Comparison of ENCODE assay signal across 8 mouse cellular contexts in the genomic region with DNA sequence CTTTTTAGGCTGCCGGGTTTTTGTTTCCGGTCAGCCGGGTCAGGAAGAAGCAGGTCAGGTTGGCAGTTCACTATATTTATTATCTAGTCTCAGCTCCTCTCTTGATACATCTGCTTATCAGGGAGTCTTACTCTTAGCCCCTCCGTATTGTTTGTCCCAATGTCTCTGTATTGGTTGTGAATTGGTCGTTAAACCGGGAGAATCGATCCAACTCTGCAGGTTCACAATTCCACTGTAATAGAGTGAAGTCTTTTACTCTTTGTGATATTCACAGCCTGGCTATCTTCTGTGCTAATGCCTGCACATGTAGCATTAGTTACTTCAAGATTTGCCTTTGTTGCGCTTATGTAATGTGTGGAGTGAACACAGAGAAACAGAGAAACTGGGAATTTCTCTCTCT. TPM values are rescaled to one million over a fixed set of nuclear protein-coding genes. Genes with fewer than 3 reads are reported as not detected.
DNase-seq lines count a peak whose midpoint lies in the region; ATAC-seq lines count a peak whose summit lies in the region.

No protein-coding gene starts in this region.

- H3K4me2 ChIP-seq in lung, embryonic 16.5 days (ENCODE audit: low read depth, low read length), result peak overlapping the region; percentile 71
- peak overlapping the region; percentile 80 for H3K4me2 ChIP-seq in forebrain, embryonic 14.5 days (ENCODE audit: low read length)
- H3K4me2 ChIP-seq in limb, embryonic 12.5 days, result peak overlapping the region; percentile 71
- H3K4me2 ChIP-seq in neural tube, embryonic 14.5 days (ENCODE audit: low read depth, low read length), result peak overlapping the region; percentile 57

- H3K4me3 ChIP-seq in lung, embryonic 16.5 days (ENCODE audit: low read length), result peak overlapping the region; percentile 78
- H3K4me3 ChIP-seq in forebrain, embryonic 14.5 days (ENCODE audit: low read depth, low read length), result peak overlapping the region; percentile 65
- peak overlapping the region; percentile 62 for H3K4me3 ChIP-seq in limb, embryonic 12.5 days (replicated peaks)
- H3K4me3 ChIP-seq in neural tube, embryonic 14.5 days (ENCODE audit: low read depth, low read length), result peak overlapping the region; percentile 57

- peak overlapping the region; percentile 100; the same call in 1 of the 2 replicates for H3K27ac ChIP-seq in lung, embryonic 16.5 days (ENCODE audit: low read length)
- no peak overlapping the region for H3K27ac ChIP-seq in forebrain, embryonic 14.5 days (ENCODE audit: low read depth, low read length)
- peak overlapping the region; percentile 99 for H3K27ac ChIP-seq in limb, embryonic 12.5 days
- H3K27ac ChIP-seq in neural tube, embryonic 14.5 days (ENCODE audit: low read depth, low read length), result no peak overlapping the region

- H3K4me1 ChIP-seq in lung, embryonic 16.5 days (replicated peaks; ENCODE audit: control insufficient read depth, insufficient read depth, low read length), result peaks cover 4% of the 10 kb centered on the region; the same call in 1 of the 2 replicates
- no peaks in the 10 kb centered on the region for H3K4me1 ChIP-seq in forebrain, embryonic 14.5 days (ENCODE audit: control insufficient read depth, insufficient read depth, low read length)
- H3K4me1 ChIP-seq in limb, embryonic 12.5 days (replicated peaks), result peaks cover 15% of the 10 kb centered on the region
- H3K4me1 ChIP-seq in neural tube, embryonic 14.5 days (ENCODE audit: control insufficient read depth, insufficient read depth, low read length), result peaks cover 5% of the 10 kb centered on the region; the same call in 1 of the 2 replicates

- no peak for DNase-seq in lung, postnatal 10 days
- peak; percentile 6 for DNase-seq in forebrain, embryonic 14.5 days (ENCODE audit: low spot score)
- DNase-seq in retina, embryonic 14.5 days (ENCODE audit: low spot score), result no peak
- no peak for DNase-seq in right cerebral cortex, postnatal 14 days

- ATAC-seq in lung, embryonic 16.5 days (ENCODE audit: low read depth), result no peak
- no peak for ATAC-seq in forebrain, embryonic 14.5 days
- ATAC-seq in limb, embryonic 12.5 days (ENCODE audit: insufficient number of reproducible peaks, insufficient read depth, low FRiP score, low TSS enrichment, low read depth), result no peak
- ATAC-seq in neural tube, embryonic 14.5 days (ENCODE audit: low read depth), result no peak
- ATAC-seq in megakaryocyte progenitor cell, adult 5-6 weeks (replicated peaks; ENCODE audit: poor library complexity), result no peak

- H3K9me3 ChIP-seq in lung, embryonic 16.5 days (ENCODE audit: control insufficient read depth, low read length), result no peaks in the 10 kb centered on the region
- no peaks in the 10 kb centered on the region for H3K9me3 ChIP-seq in forebrain, embryonic 14.5 days (replicated peaks; ENCODE audit: control insufficient read depth, low read length)
- H3K9me3 ChIP-seq in limb, embryonic 12.5 days, result no peaks in the 10 kb centered on the region
- no peaks in the 10 kb centered on the region for H3K9me3 ChIP-seq in neural tube, embryonic 14.5 days (ENCODE audit: control insufficient read depth, low read length)

- H3K36me3 ChIP-seq in lung, embryonic 16.5 days (ENCODE audit: control insufficient read depth, insufficient read depth, low read length), result peaks cover 2% of the 10 kb centered on the region; the same call in 1 of the 2 replicates
- peaks cover 9% of the 10 kb centered on the region for H3K36me3 ChIP-seq in forebrain, embryonic 14.5 days (ENCODE audit: control insufficient read depth, insufficient read depth, low read length)
- H3K36me3 ChIP-seq in limb, embryonic 12.5 days, result peaks cover 14% of the 10 kb centered on the region
- H3K36me3 ChIP-seq in neural tube, embryonic 14.5 days (ENCODE audit: control insufficient read depth, insufficient read depth, low read length), result peaks cover 4% of the 10 kb centered on the region

- 48% methylated on average over 8 of the region's 8 CpGs for WGBS in lung, embryonic 16.5 days
- 63% methylated on average over 8 of the region's 8 CpGs for WGBS in forebrain, embryonic 14.5 days
- 74% methylated on average over 8 of the region's 8 CpGs for WGBS in limb, embryonic 12.5 days
- WGBS in neural tube, embryonic 14.5 days, result 60% methylated on average over 8 of the region's 8 CpGs

- H3K9ac ChIP-seq in lung, embryonic 16.5 days (ENCODE audit: low read length), result peak overlapping the region; percentile 95
- H3K9ac ChIP-seq in forebrain, embryonic 14.5 days (ENCODE audit: low read length), result peak overlapping the region; percentile 94
- peak overlapping the region; percentile 88 for H3K9ac ChIP-seq in limb, embryonic 12.5 days (replicated peaks)
- peak overlapping the region; percentile 89 for H3K9ac ChIP-seq in neural tube, embryonic 14.5 days (replicated peaks; ENCODE audit: low read depth, low read length)

- H3K27me3 ChIP-seq in lung, embryonic 16.5 days (ENCODE audit: control insufficient read depth, insufficient read depth, low read depth, low read length), result no peaks in the 10 kb centered on the region
- H3K27me3 ChIP-seq in forebrain, embryonic 14.5 days (replicated peaks; ENCODE audit: control insufficient read depth, insufficient read depth, low read length), result no peaks in the 10 kb centered on the region
- no peaks in the 10 kb centered on the region for H3K27me3 ChIP-seq in limb, embryonic 12.5 days
- H3K27me3 ChIP-seq in neural tube, embryonic 14.5 days (ENCODE audit: control insufficient read depth, insufficient read depth, low read length), result no peaks in the 10 kb centered on the region

RNA-seq across cellular contexts. Expression of gene Ttc32, which starts 1.4 kb away (rescaled TPM):
- polyA plus RNA-seq in lung, embryonic 16.5 days (2015; fragmentation: Nextera tagmentation; extraction: Ambion mirVana), result 26.3 and 27.9 TPM in 2 replicates
- polyA plus RNA-seq in forebrain, embryonic 14.5 days (2014; fragmentation: Nextera tagmentation; extraction: Ambion mirVana), result 15.5 and 15.6 TPM in 2 replicates
- polyA plus RNA-seq in limb, embryonic 12.5 days (2016; fragmentation: Nextera tagmentation; extraction: Ambion mirVana), result 15.7 and 17.2 TPM in 2 replicates
- polyA plus RNA-seq in neural tube, embryonic 14.5 days (2014; fragmentation: Nextera tagmentation; extraction: Ambion mirVana), result 6.9 and 10.0 TPM in 2 replicates
- total RNA-seq in megakaryocyte progenitor cell, adult 5-6 weeks (2015), result 41.9 and 43.1 TPM in 2 replicates
- 23.2 and 29.7 TPM in 2 replicates for total RNA-seq in megakaryocyte progenitor cell, adult 5-6 weeks (2017)

RNA-seq across cellular contexts. Expression of gene Wdr35, which starts 57.5 kb away (rescaled TPM):
- 21.5 and 22.1 TPM in 2 replicates for polyA plus RNA-seq in lung, embryonic 16.5 days (2015; fragmentation: Nextera tagmentation; extraction: Ambion mirVana)
- 21.6 and 24.8 TPM in 2 replicates for polyA plus RNA-seq in forebrain, embryonic 14.5 days (2014; fragmentation: Nextera tagmentation; extraction: Ambion mirVana)
- polyA plus RNA-seq in limb, embryonic 12.5 days (2016; fragmentation: Nextera tagmentation; extraction: Ambion mirVana), result 32.6 and 32.9 TPM in 2 replicates
- polyA plus RNA-seq in neural tube, embryonic 14.5 days (2014; fragmentation: Nextera tagmentation; extraction: Ambion mirVana), result 19.6 and 21.7 TPM in 2 replicates
- 1.3 and 1.8 TPM in 2 replicates for total RNA-seq in megakaryocyte progenitor cell, adult 5-6 weeks (2015)
- total RNA-seq in megakaryocyte progenitor cell, adult 5-6 weeks (2017), result 0.79 and 3.8 TPM in 2 replicates

Comparison
In these comparisons a context has a peak if more than half of its experiments do, and no peak if none do; other contexts are left out.
1. H3K27ac ChIP-seq: peak in lung, embryonic 16.5 days (single experiment) and limb, embryonic 12.5 days (single experiment); none in forebrain, embryonic 14.5 days (single experiment) and neural tube, embryonic 14.5 days (single experiment).
2. Peak in every context shown above with its lines, with median percentiles within 50 percentile points of each other: H3K4me2 ChIP-seq, H3K4me3 ChIP-seq and H3K9ac ChIP-seq.